7 mouse cellular contexts compared by ENCODE assay signal in the genomic region with DNA sequence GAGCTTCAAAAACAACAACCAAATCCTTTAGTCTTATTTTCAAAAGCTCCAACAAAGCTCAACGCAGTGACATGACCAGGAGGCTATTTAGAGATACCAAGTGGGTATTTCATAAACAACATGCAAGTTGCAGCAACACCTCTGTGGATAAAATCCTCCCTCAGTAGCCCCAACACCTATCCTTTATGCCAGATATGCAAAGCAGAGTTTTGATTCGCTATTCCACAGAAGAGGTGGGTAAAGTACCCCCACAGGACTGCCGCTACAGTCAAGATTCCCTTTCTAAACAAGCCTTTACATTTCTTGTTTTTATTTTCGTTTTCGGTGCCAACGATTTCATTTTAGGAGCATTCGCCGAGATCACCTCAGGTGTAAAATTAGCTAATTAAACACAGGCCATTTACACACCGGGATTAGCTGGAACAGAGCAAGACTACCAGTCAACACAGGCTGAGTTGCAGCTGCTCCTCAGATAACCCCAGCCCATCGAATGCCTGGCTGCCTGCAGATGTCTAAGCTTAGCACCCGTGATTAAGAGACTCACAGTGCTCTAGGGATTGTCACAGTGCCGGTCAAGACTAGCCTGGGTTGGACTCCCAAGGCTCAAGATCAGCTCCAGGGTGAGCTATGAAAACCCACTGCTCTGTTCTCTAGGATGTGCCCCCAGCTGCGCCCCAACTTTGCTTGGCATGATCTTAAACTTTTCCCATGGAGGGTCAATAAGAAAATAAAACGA. TPM values are rescaled to one million over a fixed set of nuclear protein-coding genes. Genes with fewer than 3 reads are reported as not detected.
DNase-seq lines count a peak whose midpoint lies in the region; ATAC-seq lines count a peak whose summit lies in the region.

No protein-coding gene starts in this region.

- peaks cover 20% of the 10 kb centered on the region for H3K27me3 ChIP-seq in liver, embryonic 11.5 days (replicated peaks; ENCODE audit: control insufficient read depth, insufficient read depth, low read length)
- H3K27me3 ChIP-seq in embryonic facial prominence, embryonic 14.5 days (replicated peaks; ENCODE audit: control insufficient read depth, insufficient read depth, low read length) = peaks cover 35% of the 10 kb centered on the region
- peaks cover 15% of the 10 kb centered on the region for H3K27me3 ChIP-seq in intestine, embryonic 15.5 days (replicated peaks)
- H3K27me3 ChIP-seq in neural tube, embryonic 13.5 days = peaks cover 21% of the 10 kb centered on the region

- no peak for DNase-seq in liver, embryonic 11.5 days (ENCODE audit: low spot score)
- no peak for DNase-seq in liver
- peak; percentile 50 for DNase-seq in embryonic facial prominence, embryonic 14.5 days (ENCODE audit: low spot score)
- DNase-seq in B cell, adult 2 months = no peak
- no peak for DNase-seq in spleen, postnatal 10 days (ENCODE audit: low spot score in 2 of 2)

- no peaks in the 10 kb centered on the region for H3K4me1 ChIP-seq in liver, embryonic 11.5 days (replicated peaks; ENCODE audit: control insufficient read depth, insufficient read depth, low read length)
- no peaks in the 10 kb centered on the region for H3K4me1 ChIP-seq in embryonic facial prominence, embryonic 14.5 days (ENCODE audit: control insufficient read depth, insufficient read depth, low read length)
- H3K4me1 ChIP-seq in intestine, embryonic 15.5 days (replicated peaks) = peaks cover 6% of the 10 kb centered on the region
- peaks cover 11% of the 10 kb centered on the region for H3K4me1 ChIP-seq in neural tube, embryonic 13.5 days (replicated peaks)

- ATAC-seq in liver, embryonic 11.5 days (replicated peaks; ENCODE audit: low FRiP score) = no peak
- ATAC-seq in embryonic facial prominence, embryonic 14.5 days (ENCODE audit: low read depth) = peak; percentile 76
- 0 out of 2 replicates have a peak, but pooled peaks have one; percentile 51 for ATAC-seq in intestine, embryonic 15.5 days
- peak; percentile 86 for ATAC-seq in neural tube, embryonic 13.5 days (ENCODE audit: low read depth)

- no peaks in the 10 kb centered on the region for H3K9me3 ChIP-seq in liver, embryonic 11.5 days (ENCODE audit: control insufficient read depth, low read length)
- H3K9me3 ChIP-seq in embryonic facial prominence, embryonic 14.5 days (ENCODE audit: control insufficient read depth, low read length) = no peaks in the 10 kb centered on the region
- H3K9me3 ChIP-seq in intestine, embryonic 15.5 days = no peaks in the 10 kb centered on the region
- no peaks in the 10 kb centered on the region for H3K9me3 ChIP-seq in neural tube, embryonic 13.5 days

- peak overlapping the region; percentile 77 for H3K4me2 ChIP-seq in liver, embryonic 11.5 days
- peak overlapping the region; percentile 98 for H3K4me2 ChIP-seq in embryonic facial prominence, embryonic 14.5 days (ENCODE audit: low read depth, low read length)
- H3K4me2 ChIP-seq in intestine, embryonic 15.5 days (replicated peaks) = peak overlapping the region; percentile 93
- H3K4me2 ChIP-seq in neural tube, embryonic 13.5 days = peak overlapping the region; percentile 71

- peak overlapping the region; percentile 49 for H3K4me3 ChIP-seq in liver, embryonic 11.5 days (ENCODE audit: low read depth, low read length)
- peak overlapping the region; percentile 60 for H3K4me3 ChIP-seq in embryonic facial prominence, embryonic 14.5 days (ENCODE audit: low read depth, low read length)
- H3K4me3 ChIP-seq in intestine, embryonic 15.5 days (replicated peaks) = peak overlapping the region; percentile 43
- peak overlapping the region; percentile 50 for H3K4me3 ChIP-seq in neural tube, embryonic 13.5 days

- WGBS in liver, embryonic 11.5 days = 17% methylated on average over 14 of the region's 14 CpGs
- 19% methylated on average over 14 of the region's 14 CpGs for WGBS in embryonic facial prominence, embryonic 14.5 days
- 19% methylated on average over 14 of the region's 14 CpGs for WGBS in intestine, embryonic 15.5 days
- 14% methylated on average over 14 of the region's 14 CpGs for WGBS in neural tube, embryonic 13.5 days

- H3K27ac ChIP-seq in liver, embryonic 11.5 days (ENCODE audit: low read depth, low read length) = no peak overlapping the region
- H3K27ac ChIP-seq in embryonic facial prominence, embryonic 14.5 days (replicated peaks; ENCODE audit: low read depth, low read length) = no peak overlapping the region
- H3K27ac ChIP-seq in intestine, embryonic 15.5 days = no peak overlapping the region
- H3K27ac ChIP-seq in neural tube, embryonic 13.5 days (replicated peaks) = peak overlapping the region; percentile 53

- H3K36me3 ChIP-seq in liver, embryonic 11.5 days (ENCODE audit: control insufficient read depth, insufficient read depth, low read length) = no peaks in the 10 kb centered on the region
- no peaks in the 10 kb centered on the region for H3K36me3 ChIP-seq in embryonic facial prominence, embryonic 14.5 days (ENCODE audit: control insufficient read depth, insufficient read depth, low read length)
- no peaks in the 10 kb centered on the region for H3K36me3 ChIP-seq in intestine, embryonic 15.5 days
- no peaks in the 10 kb centered on the region for H3K36me3 ChIP-seq in neural tube, embryonic 13.5 days

- no peak overlapping the region for H3K9ac ChIP-seq in liver, embryonic 11.5 days (ENCODE audit: low read depth, low read length)
- H3K9ac ChIP-seq in embryonic facial prominence, embryonic 14.5 days (ENCODE audit: low read depth, low read length) = peak overlapping the region; percentile 64
- H3K9ac ChIP-seq in intestine, embryonic 15.5 days = 0 out of 2 replicates have a peak overlapping the region, but pooled peaks have one; percentile 9
- peak overlapping the region; percentile 70 for H3K9ac ChIP-seq in neural tube, embryonic 13.5 days

RNA-seq across cellular contexts. Expression of gene Slc24a2, which starts 0.9 kb away (rescaled TPM):
- polyA plus RNA-seq in liver, embryonic 11.5 days (2014; fragmentation: Nextera tagmentation; extraction: Ambion mirVana) = 0.27 and 0.34 TPM in 2 replicates
- polyA plus RNA-seq in embryonic facial prominence, embryonic 14.5 days (2014; fragmentation: Nextera tagmentation; extraction: Ambion mirVana) = 0.67 and 0.93 TPM in 2 replicates
- polyA plus RNA-seq in intestine, embryonic 15.5 days (2015; fragmentation: Nextera tagmentation; extraction: Ambion mirVana) = 0.11 and 0.23 TPM in 2 replicates
- polyA plus RNA-seq in neural tube, embryonic 13.5 days (2015; fragmentation: Nextera tagmentation; extraction: Ambion mirVana) = 1.4 and 2.7 TPM in 2 replicates
